Mouse (Mus musculus): ENCODE results near the gene Serpinb9b.

The Serpinb9b gene

GRCm38 (mm10) chr13:33047234-33047633 is 20.0 kb downstream of the Serpinb9b start:
- no peak for DNase-seq

GRCm38 (mm10) chr13:33048187-33048586 is 21.0 kb downstream of the Serpinb9b start:
- no peak for DNase-seq

- no peak for DNase-seq
Observed at GRCm38 (mm10) chr13:33051697-33052096, 24.5 kb downstream of the Serpinb9b start.

- DNase-seq, result peak in 1 of 2 experiments; percentile 2
Observed at GRCm38 (mm10) chr13:33063048-33063447, 35.8 kb downstream of the Serpinb9b start.

GRCm38 (mm10) chr13:33067387-33067977 is 40.3 kb downstream of the Serpinb9b start:
- no peak for DNase-seq

GRCm38 (mm10) chr13:33068164-33068563 is 40.9 kb downstream of the Serpinb9b start:
- DNase-seq, result no peak

GRCm38 (mm10) chr13:33071776-33072175 is 44.6 kb downstream of the Serpinb9b start:
- no peak for DNase-seq

GRCm38 (mm10) chr13:33074029-33074428 is 46.8 kb downstream of the Serpinb9b start:
- DNase-seq, result peak; percentile 53 to 66

GRCm38 (mm10) chr13:33076247-33076646 is 49.0 kb downstream of the Serpinb9b start:
- DNase-seq, result no peak

- DNase-seq, result no peak
Observed at GRCm38 (mm10) chr13:33077026-33077685, 49.9 kb downstream of the Serpinb9b start.

- no peak for DNase-seq
Observed at GRCm38 (mm10) chr13:33078056-33078705, 51.0 kb downstream of the Serpinb9b start, which contains the start of gene Serpinb1b. Gene Serpinb1b, plus strand, starts transcription at chr13:33078575.

- no peak for DNase-seq
Observed at GRCm38 (mm10) chr13:33079391-33079790, 52.2 kb downstream of the Serpinb9b start.

GRCm38 (mm10) chr13:33080356-33080755 is 53.1 kb downstream of the Serpinb9b start:
- peak; percentile 35 to 59 for DNase-seq

- DNase-seq, result no peak
Observed at GRCm38 (mm10) chr13:33083834-33084233, 56.6 kb downstream of the Serpinb9b start.

- no peak for DNase-seq
Observed at GRCm38 (mm10) chr13:33084975-33085694, 57.9 kb downstream of the Serpinb9b start.

- DNase-seq, result no peak
Observed at GRCm38 (mm10) chr13:33085695-33086432, 58.6 kb downstream of the Serpinb9b start.

GRCm38 (mm10) chr13:33089566-33089965 is 62.4 kb downstream of the Serpinb9b start:
- DNase-seq, result no peak

GRCm38 (mm10) chr13:33090546-33090945 is 63.3 kb downstream of the Serpinb9b start:
- DNase-seq, result no peak

- no peak for DNase-seq
Observed at GRCm38 (mm10) chr13:33091306-33091705, 64.1 kb downstream of the Serpinb9b start.

Data from kidney, postnatal 25 days (tissue).